Mouse (Mus musculus): Measurements from ENCODE around the gene Zfp112.
A peak's percentile ranks its signal among the peaks of the same experiment; 100 is the strongest.
"Not testable (repeated sequence)": the region's sequence is repeated elsewhere in the genome, so short reads cannot be mapped to it uniquely, and the experiment has no call there.

Gene Zfp112

DNA sequence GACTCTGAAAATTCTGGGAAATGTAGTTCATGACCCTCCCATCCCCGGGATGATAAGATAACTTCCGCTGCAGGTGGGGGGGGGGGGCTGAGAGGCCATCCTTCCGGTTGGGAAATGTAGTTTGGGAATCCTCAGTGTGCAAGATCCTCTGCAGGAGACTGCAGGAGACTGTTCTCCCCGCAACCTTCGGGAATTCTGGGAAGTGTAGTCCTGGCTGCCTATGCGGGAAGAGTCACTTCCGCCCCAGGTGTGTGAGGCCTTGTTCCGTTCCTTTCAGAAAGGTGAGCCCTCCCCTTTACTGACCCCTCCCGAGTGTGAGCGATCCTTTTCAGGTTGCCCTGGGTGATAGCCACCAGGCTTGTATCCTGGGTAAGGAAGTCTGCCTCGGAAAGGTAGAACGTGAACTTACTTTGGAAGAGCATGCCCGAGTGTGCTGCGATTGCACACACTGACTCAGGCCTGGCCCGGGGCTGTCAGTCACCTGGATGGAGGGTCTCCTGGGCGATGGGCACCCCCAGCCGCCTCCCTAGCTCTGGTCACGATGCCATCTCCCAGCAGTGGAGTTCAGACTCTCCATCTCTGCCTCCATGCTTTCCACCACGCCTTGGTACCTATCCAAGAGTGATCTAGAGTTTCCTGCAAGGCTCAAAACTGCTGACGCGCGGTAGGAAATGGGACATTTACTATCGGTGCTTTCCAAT lies at the start of gene Zfp112:
TSS of gene Zfp112 (plus strand) at position 159 of the 701 bp plus-strand sequence.
- DNase-seq (ENCODE audit: low spot score in 2 of 2): peak; percentile 82 to 87

DNA sequence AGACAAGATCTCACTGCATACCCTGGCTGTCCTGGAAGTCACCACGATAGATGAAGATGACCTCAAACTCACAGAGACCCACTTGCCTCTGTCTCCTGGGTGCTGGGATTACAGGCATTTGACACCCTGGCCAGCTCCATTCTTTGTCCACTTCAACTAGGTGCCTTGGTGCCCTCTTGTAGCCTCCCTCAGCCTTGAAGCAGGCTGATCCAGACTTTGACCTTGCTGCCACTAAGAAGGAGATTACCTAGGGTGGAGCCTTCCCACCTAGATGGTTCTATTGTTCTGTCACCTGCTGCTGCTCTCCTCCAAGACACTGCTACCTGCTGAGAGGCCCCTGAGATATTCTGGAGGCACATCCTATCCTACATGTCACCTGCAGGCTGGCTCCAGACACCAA lies 37.7 kb upstream of the Zfp112 start:
- DNase-seq (ENCODE audit: low spot score in 2 of 2): not testable (repeated sequence)

DNA sequence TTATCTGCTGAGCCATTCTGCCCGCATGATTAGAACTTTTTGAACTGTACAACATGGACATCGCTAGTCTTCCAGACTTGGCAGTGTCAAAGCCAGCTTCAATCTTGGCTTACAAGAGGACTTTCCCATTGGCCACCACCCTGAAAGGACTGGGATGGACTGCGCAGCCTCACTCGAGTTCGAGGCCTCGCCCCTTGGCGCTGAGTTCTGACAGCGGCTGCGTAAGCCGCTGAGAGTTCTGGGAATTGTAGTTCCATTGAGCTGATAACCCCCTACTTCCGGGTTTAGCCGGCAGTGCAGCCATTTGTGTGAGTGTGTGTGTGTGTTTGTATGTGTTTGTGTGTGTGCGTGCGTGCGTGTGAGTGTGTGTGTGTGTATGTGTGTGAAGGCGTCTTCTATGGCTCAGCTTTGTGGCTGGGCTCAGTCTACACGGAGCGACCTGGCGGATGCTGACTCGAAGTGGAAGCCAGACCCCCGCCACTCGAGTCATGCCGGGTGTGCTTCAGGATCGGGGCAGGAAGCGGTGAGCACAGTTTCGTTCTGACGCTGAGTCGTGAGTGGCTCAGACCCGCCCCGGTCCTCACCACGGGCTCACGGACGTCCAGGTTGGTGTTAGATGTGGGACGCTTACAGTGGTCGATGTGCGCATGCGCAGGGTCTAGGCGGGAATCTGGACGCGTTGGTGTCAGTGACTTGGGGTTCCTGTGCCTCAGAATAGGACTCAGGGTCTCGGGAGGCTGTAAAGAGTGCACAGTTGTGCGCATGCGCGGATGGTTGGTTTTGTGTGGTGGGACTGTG lies 30.3 kb upstream of the Zfp112 start, which contains the start of gene Zfp180:
TSS of gene Zfp180 (plus strand) at position 291 of the 798 bp plus-strand sequence.
- DNase-seq (ENCODE audit: low spot score in 2 of 2): peak; percentile 94 to 95

DNA sequence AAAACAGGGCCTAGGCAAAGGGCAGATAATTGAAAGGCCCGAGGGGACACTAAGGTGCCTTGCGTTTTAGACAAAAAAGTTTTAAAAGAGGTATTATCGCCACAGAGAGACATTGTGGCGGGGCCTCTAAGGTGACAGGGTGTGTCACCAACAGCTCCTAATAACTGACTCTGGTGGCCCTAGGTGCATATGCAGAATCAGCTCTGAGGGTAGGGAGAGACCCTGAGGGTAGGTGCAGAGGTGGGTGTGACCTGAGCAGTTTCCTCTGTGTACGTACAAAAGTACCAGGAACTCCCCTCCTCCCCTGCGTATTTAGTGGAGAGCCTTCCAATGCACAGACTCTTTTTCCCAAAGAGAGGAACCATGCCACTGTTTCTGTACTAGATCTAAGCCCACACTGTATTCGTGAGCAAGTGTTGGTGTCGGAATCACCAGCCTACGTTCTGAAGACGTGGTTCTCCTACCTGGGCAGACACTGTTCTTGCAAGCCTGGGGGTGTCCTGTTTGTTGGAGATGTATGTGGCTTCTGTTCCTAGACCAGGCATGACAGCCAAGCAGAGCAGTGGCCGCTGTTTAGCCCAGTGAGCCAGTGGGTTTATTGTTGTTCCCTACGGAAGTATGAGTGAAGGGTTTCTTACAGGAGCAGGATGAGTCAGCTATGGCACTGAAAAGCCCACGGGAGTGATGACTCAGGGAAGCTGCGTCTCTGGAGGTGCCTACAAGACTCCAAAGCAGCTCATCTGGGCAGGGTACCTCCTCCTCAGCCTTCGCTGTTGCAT lies 29.5 kb upstream of the Zfp112 start:
- peak; percentile 73 to 77 for DNase-seq (ENCODE audit: low spot score in 2 of 2)

DNA sequence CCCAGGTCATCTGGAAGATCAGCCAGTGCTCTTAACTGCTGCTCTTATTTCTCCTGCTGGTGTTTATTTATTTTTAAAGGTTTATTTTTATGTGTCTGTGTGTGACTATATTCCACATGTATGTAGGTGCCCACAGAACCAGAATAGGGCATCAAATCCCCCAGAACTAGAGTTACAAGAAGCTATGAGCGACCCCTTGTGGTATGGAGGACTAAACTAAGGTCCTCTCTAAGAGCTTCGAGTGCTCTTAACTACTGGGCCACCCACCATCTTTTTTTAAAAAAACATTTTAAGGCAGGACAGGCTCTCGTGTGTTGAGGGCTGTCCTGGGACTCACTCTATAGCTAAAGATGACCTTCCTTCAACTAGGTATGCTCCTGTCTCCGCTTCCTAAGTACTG lies 25.2 kb upstream of the Zfp112 start:
- DNase-seq (ENCODE audit: low spot score in 2 of 2): no peak

DNA sequence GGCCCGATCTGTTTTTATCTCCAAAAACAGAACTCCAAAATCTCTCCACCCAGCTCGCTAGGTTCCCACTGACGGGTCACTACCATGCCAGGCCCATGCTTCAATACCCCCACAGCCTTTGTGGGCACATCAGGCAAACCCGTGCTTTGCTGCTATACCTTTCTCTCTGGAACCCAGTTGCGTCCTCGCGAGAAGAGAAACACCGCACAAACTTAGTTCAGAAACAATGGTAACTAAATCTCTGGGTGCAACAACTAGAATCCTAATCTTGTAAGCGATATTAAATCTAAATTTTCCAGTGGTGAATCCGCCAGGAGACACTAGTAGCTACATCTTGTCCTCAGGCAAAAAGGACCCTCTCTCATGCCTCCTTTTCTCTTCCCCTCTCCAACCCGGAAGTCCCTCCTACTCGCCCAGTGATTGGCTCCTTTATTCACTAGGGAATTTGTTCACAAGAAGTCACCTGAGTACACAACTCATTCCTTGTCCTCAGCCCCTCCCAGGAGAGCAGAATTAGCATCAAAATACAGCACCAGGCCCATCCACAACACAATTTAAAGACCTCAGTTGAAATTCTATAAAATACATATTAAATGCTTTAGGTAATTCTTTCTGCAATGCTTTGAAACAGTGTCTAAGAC lies 24.5 kb upstream of the Zfp112 start:
- no peak for DNase-seq (ENCODE audit: low spot score in 2 of 2)

DNA sequence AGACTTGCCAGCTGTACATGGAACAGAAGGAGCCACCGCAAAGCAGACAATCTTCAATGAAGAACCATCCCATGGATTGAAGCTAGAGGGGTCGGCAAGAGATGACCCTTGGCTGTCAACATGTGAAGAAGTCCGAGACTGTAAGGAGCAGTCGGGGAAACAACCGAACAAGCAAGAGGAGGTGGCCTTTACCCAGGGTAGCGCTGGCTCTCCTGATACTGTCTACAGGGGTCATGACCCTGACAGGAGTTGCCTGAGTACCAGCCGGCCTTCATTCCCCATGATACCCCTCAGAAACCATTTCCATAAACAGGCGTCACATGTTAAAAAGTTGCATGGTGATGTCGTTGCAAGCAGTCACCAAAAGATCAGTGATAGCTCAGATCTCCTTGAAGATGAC lies 7.7 kb upstream of the Zfp112 start:
- DNase-seq (ENCODE audit: low spot score in 2 of 2): no peak

DNA sequence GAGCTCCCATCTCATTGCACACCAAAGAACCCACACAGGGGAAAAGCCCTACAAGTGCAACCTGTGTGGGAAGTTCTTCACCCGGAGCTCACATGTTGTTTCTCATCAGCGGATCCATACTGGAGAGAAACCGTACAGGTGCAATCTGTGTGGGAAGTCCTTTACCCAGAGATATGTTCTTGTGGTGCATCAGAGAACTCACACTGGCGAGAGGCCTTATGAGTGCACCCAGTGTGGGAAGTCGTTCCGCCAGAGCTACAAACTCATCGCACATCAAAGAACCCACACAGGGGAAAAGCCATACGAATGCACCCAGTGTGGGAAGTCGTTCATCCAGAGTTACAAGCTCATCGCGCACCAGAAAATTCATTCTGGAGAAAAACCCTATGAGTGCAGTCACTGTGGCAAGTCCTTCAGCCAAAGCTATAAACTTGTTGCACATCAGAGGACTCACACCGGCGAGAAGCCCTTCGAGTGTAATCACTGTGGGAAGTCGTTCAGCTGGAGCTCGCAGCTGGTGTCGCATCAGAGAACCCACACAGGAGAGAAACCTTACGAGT lies 6.9 kb upstream of the Zfp112 start:
- DNase-seq (ENCODE audit: low spot score in 2 of 2): no peak

DNA sequence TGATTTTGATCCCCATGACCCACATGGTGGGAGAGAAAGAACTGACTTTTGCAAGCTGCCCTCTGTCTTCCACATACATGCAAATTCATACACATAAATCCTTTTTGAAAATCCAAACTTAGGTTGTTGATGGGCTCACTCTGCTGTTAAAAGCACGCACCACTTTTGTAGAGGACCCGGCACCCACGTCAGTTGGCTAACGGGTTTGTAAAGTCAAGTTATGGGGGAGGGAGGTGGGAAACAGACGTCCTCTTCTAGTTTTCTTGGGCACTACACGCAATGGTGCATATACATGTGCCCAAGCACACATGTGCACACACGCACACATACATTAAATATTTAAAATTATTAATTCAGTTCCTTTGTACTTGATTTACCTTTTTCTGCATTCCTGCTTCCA lies 1.3 kb upstream of the Zfp112 start:
- DNase-seq (ENCODE audit: low spot score in 2 of 2): no peak

DNA sequence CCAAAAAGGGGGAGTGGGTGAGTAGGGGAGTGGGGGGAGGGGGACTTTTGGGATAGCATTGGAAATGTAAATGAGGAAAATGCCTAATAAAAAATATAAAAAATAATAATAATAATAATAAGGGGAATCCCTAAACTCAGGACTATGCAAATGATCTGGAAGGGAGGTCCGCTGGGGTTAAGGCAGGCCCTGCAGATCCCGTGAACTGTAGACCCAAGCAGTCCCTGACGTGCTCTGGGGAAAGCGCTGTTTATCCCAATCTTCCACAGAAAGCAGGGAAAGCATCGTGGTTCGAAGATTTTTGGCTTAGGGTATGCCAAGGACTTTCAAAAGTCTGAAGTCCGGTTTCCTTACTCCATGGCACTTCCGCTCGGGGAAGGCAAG lies 350 bp upstream of the Zfp112 start:
- no peak for DNase-seq (ENCODE audit: low spot score in 2 of 2)

DNA sequence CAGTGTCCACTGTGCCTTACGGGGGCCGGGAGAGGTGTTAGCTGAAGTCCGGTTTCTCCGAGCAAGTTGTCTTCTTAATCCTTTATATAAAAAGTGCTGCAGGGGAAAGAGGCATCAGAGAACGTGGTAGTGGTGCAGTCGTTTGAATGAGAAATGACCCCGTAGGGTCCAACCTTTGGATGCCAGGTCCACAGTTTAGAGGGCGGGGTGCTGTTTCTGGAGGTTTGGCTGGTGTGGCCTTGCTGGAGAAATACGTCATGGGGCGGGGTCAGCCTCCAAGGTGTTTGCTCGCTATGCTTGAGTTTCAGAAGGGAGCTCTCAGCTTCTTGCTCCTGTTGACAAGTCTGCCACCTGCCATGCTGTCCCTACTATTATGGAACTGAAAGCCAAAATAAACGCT lies 887 bp downstream of the Zfp112 start:
- DNase-seq (ENCODE audit: low spot score in 2 of 2): peak; percentile 32 to 35

DNA sequence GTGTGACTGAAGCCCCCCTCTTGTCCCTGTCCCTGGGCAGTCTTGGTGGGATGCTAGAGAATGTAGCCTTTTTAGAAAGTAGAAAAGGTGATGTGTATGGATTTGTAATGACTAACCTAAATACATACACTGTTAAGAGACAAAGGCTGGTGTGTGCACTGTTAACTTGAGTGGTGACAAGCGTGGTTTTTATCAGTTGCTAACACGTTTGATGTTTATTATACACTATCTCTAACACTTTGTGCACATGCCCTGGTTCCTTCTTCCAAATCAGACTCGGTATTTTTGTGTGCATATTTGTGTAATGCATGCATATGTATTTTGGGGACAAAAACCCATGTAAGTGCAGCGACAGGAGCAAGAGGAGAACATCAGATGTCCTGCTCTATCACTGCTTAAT lies 4.5 kb downstream of the Zfp112 start:
- DNase-seq (ENCODE audit: low spot score in 2 of 2): no peak

DNA sequence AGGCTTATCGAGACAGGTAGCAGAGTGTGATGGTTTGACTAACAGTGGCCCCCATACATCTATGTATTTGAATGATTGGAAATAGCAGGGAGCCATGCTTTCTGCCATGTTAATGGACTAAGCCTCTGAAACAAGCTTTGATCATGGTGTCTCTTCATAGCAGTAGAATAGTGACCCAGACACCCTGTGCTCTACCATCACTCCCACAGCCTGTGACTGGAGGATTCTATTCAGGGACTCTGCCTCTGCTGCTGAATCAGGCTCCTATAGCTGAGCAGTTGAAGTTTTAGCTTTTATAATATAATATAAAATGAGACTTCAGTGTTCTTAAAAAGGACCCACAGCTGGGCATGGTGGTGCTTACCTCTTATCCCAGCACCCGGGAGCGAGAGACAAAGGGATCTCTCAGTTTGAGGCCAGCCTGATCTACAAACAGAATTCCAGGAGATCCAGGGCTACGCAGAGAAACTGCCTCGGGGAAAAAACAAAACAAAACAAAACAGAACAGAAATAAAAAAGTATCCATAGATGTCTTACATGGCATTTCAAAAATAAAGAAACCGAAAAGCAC lies 21.4 kb downstream of the Zfp112 start:
- peak; percentile 7 to 13 for DNase-seq (ENCODE audit: low spot score in 2 of 2)

DNA sequence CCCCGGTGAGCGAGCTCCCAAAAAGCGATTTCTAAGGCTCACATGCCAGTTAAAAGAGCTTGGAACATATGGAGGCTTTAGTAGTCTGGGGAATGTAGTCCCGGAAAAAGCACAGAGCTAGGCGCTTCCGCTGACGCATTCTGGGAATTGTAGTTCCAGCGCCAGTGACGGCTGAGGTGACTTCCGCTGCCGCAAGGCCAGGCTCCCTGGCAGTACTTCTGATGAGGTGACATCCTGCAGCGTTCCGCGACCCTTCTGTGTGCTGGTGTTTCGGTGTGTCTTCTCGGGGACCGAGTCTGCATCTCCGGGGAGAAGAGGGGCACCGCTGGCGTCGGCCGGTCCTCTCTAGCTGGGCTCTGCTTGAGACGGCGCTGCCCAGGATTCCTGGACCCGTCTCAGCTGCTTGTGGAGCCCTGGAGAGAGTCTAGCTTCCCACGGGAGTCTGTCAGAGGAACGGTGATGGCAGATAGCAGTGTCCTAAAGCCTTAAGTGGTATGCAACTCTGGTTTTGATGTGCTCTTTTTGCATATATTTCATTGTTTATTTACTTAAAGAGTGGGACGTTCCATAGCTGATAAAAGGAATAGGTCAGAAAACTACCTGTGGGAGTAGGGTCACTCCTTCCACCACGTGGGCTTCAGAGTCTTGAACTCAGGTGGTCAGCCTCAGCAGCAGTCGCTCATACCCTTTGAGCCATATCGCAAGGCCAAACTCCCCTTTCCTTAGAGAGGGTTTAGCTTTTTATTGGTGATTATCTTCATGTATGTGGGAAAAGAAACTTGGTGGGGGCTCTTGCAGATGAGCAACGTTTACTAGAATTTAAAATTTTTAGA lies 22.1 kb downstream of the Zfp112 start, which contains the start of gene Zfp235:
TSS of gene Zfp235 (plus strand) at position 174 of the 833 bp plus-strand sequence.
- peak; percentile 91 to 95 for DNase-seq (ENCODE audit: low spot score in 2 of 2)

DNA sequence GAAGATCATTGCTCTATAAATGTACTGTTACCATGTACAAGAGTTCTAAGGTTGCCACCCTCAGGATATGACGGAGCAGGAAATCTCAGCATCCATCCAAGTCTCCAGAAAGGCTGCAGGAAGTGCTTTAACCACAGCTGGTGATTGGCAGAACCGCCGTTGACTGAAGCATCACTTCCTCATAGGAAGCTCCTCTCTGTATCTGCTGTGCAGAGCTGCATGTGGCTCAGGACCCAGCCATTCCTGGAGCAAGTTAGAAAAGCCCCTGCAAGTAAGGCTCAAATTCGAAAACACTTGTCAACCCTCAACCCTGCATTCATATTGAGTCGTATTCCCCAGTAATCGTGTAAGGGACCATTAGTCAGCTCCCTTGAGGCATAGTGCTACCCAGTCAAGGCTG lies 30.5 kb downstream of the Zfp112 start:
- DNase-seq (ENCODE audit: low spot score in 2 of 2): no peak

DNA sequence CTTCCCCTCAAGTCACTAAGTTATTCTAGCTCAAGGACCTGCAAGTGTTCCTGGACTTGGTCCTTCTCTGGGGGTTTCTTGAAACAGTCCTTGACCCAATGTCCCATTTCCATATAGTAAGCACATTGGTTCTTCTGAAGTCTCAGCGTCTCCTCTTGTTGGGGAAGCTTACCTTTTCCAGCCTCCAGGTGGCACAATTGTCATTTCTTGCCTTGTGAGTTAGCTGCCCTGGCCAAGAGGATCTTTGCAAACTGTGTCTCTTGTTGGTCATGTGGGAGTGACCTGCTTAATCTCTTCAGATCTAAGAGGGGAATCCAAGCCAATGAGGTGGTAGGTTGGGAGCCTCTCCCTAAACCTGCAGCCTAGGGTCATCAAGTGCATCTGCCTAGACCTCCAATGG lies 41.2 kb downstream of the Zfp112 start:
- DNase-seq (ENCODE audit: low spot score in 2 of 2): no peak

DNA sequence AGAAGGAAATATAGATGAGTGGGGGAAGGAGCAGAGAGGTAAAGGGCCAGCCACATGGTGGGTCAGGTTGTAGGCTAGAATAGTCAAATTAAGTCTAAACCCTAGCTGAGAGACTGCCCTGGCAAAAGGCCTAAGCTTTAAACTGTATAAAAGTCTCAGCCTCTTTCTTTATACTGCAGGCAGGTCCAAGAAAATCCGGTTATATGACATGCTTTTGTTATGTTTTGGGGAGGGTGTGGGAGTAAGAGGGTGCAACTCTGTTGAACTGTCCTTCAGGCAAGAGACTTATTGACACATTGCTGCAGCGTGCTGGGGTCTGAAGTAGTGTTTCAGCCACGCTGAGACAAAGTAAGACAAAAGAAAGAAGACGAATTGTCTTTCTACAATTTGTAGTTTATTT lies 60.1 kb downstream of the Zfp112 start:
- DNase-seq (ENCODE audit: low spot score in 2 of 2): no peak

DNA sequence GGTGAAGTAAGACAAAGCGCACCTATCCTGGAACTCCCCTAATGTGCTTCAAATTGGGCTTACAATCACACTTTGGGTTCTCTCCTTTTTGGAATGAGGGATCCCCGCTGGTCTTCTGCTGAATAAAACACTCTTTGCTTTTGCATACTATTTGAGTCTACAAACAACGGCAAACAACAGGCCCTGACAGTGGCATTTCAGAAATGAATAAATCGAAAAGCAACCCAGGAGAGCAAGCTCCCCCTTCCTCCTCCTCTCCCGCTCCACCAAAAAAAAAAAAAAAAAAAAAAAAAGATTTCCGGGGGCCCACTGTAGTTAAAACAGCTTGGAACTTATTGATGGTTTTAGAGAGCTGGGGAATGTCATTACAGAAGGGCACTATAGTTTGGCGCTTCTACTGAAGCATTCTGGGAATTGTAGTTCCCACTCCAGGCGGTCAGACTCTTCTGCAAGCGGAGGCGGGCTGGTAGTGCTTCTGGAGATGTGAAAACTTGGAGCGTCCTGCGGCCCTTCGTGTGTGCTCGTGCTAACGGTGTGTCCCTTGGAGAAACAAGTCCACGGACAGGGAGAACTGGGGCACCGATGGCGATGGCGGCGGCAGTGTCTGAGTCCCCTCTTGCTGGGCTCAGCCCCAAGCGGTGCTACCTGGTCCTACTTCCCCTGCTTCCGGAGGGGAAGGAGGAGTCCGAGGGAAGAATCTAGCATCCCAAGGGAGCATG lies 62.7 kb downstream of the Zfp112 start, which contains the start of gene Zfp114:
TSS of gene Zfp114 (plus strand) at position 443 of the 719 bp plus-strand sequence.
- peak; percentile 74 to 78 for DNase-seq (ENCODE audit: low spot score in 2 of 2)

DNA sequence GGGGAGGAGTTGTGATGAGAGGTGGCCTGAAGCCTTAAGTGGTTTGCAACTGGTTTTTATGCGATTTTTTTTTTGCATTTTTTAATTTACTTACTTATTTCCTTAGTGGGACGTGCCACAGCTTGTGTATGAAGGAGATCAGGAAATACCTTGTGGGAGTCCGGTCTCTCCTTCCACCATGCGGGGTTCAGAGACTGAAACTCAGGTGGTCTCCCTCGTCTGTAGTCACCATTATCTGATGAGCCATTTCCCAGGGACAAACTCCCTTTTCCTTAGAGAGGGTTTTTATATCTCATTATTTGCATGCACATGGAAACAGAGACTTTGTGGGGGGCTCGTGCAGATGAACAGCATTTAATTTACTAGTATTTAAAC lies 63.2 kb downstream of the Zfp112 start:
- no peak for DNase-seq (ENCODE audit: low spot score in 2 of 2)

All from right cerebral cortex, adult 2 months (tissue).